Mouse (Mus musculus) right cerebral cortex, postnatal 4 days (tissue): Measurements from ENCODE around the gene G430095P16Rik.

Source experiments
- DNase-seq: peaks from one replicate; pipeline ENCODE4 v3.0.0-alpha.2; 2022

Gene G430095P16Rik

DNA sequence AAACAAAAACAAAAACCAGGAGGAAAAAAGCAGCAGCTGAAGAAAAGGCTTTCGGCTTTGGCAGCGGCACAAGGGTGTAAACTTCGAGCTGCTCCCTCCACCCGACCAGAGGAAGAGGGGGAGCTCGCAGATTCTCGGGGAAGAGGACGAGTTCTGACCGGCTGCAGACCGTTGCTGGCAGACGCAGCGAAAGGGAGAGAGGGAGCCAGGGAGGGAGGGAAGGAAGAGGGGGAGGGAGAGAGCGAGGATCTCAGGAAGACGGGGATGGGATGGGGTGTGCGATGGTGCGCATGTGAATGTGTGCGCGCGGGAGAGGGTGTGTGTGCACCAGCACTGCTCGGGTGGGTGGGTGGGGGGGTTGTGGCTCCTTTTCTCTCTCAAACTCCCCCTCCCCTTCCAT, 51.0 kb downstream of the G430095P16Rik start:
- DNase-seq: peak; percentile 79

DNA sequence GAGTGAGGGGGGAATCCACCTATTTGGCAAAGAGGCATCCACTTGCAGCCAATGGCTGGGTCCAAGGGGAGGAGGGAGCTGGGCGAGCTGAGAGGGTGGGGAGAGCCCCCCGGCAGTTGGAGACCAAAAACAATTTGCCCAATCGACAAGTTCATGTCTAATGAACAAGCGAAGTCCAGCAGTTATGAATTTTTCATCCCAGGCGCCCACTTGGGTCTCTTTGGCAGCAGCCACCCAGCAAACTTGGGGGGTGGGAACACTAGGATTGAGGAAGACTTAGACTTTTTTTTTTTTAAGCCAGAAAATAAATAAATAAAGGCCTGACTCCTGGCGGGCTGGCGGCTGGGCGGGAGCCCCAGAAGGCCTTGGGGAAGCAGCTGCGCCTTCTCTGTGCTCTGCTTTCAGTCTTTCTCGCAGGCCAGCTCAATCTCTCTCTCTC, 51.7 kb downstream of the G430095P16Rik start:
- DNase-seq: peak; percentile 62

DNA sequence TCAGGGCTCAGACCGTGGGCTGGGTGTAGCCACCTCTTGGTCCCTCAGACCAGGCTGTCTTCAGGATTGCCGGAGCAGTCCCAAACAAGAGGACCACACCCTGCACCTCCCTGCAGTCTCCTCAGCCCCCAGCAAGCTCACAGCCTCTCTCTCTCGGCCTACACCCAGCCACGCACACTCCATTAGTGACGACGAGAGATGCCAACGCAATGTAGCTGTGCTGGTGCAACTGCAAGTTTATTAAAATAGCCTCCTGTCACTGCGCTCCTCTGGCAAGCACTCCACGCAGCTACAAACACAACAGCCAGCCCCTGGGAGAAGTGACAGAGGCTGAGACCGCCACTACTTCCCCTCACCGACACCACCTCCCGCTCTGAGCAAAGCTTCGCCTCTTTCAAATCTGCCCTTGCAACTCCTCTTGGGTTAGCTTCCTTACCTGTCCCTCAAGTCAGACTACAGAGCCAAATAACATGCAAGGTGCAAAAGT, 52.3 kb downstream of the G430095P16Rik start:
- DNase-seq: no peak

DNA sequence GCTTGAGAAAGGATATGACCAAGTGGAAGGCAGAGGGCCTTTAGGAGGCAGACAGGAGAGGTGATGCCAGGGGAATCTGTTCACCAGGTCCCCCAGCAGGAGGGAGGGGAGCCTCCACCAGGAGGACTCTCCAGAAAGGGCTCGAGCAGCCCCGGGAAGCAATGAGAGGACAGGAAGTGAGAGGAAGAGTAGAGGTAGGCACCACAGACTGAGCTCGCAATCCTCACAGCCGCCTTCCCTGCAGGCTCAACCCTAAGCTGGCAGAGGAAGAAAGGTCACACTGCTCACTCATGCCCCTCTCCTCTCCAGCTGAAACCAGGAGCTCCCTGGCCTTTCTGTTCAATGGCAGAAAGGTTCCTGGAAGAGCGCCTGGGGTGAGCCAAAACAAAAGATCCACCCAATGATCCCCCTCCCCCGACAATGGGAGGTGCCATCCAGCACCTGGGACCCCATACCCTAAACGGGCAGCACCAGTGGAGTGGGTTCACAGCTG, 52.9 kb downstream of the G430095P16Rik start:
- no peak for DNase-seq
